Mouse (Mus musculus): ENCODE measurements around the gene Ypel2.

Ypel2 gene

GRCm38 (mm10) chr11:86962362-86962761, 31.1 kb downstream of the Ypel2 start:
- no peak for DNase-seq (ENCODE audit: low spot score in 2 of 2)

GRCm38 (mm10) chr11:86961510-86962303, 31.8 kb downstream of the Ypel2 start:
- no peak for DNase-seq (ENCODE audit: low spot score in 2 of 2)

GRCm38 (mm10) chr11:86960331-86960730, 33.2 kb downstream of the Ypel2 start:
- DNase-seq (ENCODE audit: low spot score in 2 of 2) = no peak

- DNase-seq (ENCODE audit: low spot score in 2 of 2) = no peak
Measured at GRCm38 (mm10) chr11:86958721-86959675, 34.5 kb downstream of the Ypel2 start.

- no peak for DNase-seq (ENCODE audit: low spot score in 2 of 2)
Measured at GRCm38 (mm10) chr11:86958182-86958581, 35.3 kb downstream of the Ypel2 start.

GRCm38 (mm10) chr11:86956363-86956762, 37.1 kb downstream of the Ypel2 start:
- DNase-seq (ENCODE audit: low spot score in 2 of 2) = no peak

GRCm38 (mm10) chr11:86954616-86955270, 38.8 kb downstream of the Ypel2 start:
- no peak for DNase-seq (ENCODE audit: low spot score in 2 of 2)

GRCm38 (mm10) chr11:86953096-86953495, 40.4 kb downstream of the Ypel2 start:
- no peak for DNase-seq (ENCODE audit: low spot score in 2 of 2)

GRCm38 (mm10) chr11:86952659-86953058, 40.8 kb downstream of the Ypel2 start:
- no peak for DNase-seq (ENCODE audit: low spot score in 2 of 2)

GRCm38 (mm10) chr11:86951672-86952071, 41.8 kb downstream of the Ypel2 start:
- DNase-seq (ENCODE audit: low spot score in 2 of 2) = no peak

GRCm38 (mm10) chr11:86950491-86950890, 43.0 kb downstream of the Ypel2 start:
- DNase-seq (ENCODE audit: low spot score in 2 of 2) = no peak

GRCm38 (mm10) chr11:86949951-86950441, 43.5 kb downstream of the Ypel2 start:
- no peak for DNase-seq (ENCODE audit: low spot score in 2 of 2)

- DNase-seq (ENCODE audit: low spot score in 2 of 2) = no peak
Measured at GRCm38 (mm10) chr11:86946644-86947195, 46.8 kb downstream of the Ypel2 start.

GRCm38 (mm10) chr11:86945933-86946332, 47.6 kb downstream of the Ypel2 start:
- no peak for DNase-seq (ENCODE audit: low spot score in 2 of 2)

- no peak for DNase-seq (ENCODE audit: low spot score in 2 of 2)
Measured at GRCm38 (mm10) chr11:86945058-86945457, 48.4 kb downstream of the Ypel2 start.

GRCm38 (mm10) chr11:86944539-86944938, 49.0 kb downstream of the Ypel2 start:
- DNase-seq (ENCODE audit: low spot score in 2 of 2) = no peak

- no peak for DNase-seq (ENCODE audit: low spot score in 2 of 2)
Measured at GRCm38 (mm10) chr11:86941904-86942303, 51.6 kb downstream of the Ypel2 start.

GRCm38 (mm10) chr11:86939503-86939902, 54.0 kb downstream of the Ypel2 start:
- no peak for DNase-seq (ENCODE audit: low spot score in 2 of 2)

GRCm38 (mm10) chr11:86938551-86938950, 55.0 kb downstream of the Ypel2 start:
- no peak for DNase-seq (ENCODE audit: low spot score in 2 of 2)

GRCm38 (mm10) chr11:86938108-86938507, 55.4 kb downstream of the Ypel2 start:
- no peak for DNase-seq (ENCODE audit: low spot score in 2 of 2)

GRCm38 (mm10) chr11:86936938-86937337, 56.6 kb downstream of the Ypel2 start:
- no peak for DNase-seq (ENCODE audit: low spot score in 2 of 2)

- no peak for DNase-seq (ENCODE audit: low spot score in 2 of 2)
Measured at GRCm38 (mm10) chr11:86934895-86935294, 58.6 kb downstream of the Ypel2 start.

Measured in spleen, postnatal 14 days (tissue).